Mouse (Mus musculus) MEL (cell line): Measurements from ENCODE around the gene Csrnp1. TPM values are rescaled to one million over a fixed set of nuclear protein-coding genes. Genes with fewer than 3 reads are reported as not detected.
A peak's percentile ranks its signal among the peaks of the same experiment; 100 is the strongest.

Experiments used
- DNase-seq: peaks from one replicate; pipeline ENCODE4 v3.0.0; 2011; ENCODE audit warnings: low read depth, low spot score
- H3K27ac ChIP-seq: 2 replicates; pipeline ENCODE4 v1.5.1; 2012; ENCODE audit warnings: low read depth, mild to moderate bottlenecking, control low read depth, low read length, moderate library complexity; ENCODE audit not compliant: control insufficient read depth
- H3K27me3 ChIP-seq, 2 experiments: fragments of 150-350 bp in 1 of 2; sonication (generic) in 1 of 2; 2 replicates each; pipeline ENCODE4 v1.6.1; 2012; ENCODE audit warnings: low read length in 2 of 2, mild to moderate bottlenecking in 2 of 2, improper control_type of control experiment in 1 of 2, moderate library complexity in 1 of 2; ENCODE audit not compliant: insufficient read depth in 2 of 2, control insufficient read depth in 1 of 2
- H3K36me3 ChIP-seq, 2 experiments: 2 replicates each; pipeline ENCODE4 v1.6.1; 2012 to 2014; ENCODE audit warnings: low read length in 2 of 2, improper control_type of control experiment in 1 of 2, inconsistent platforms in 1 of 2, mild to moderate bottlenecking in 1 of 2; ENCODE audit not compliant: insufficient read depth in 2 of 2, control insufficient read depth in 1 of 2
- H3K4me1 ChIP-seq, 2 experiments: fragments of 150-350 bp in 1 of 2; sonication (generic) in 1 of 2; 2 replicates each; pipeline ENCODE4 v1.6.1; 2012; ENCODE audit warnings: low read length in 2 of 2, improper control_type of control experiment in 1 of 2, mild to moderate bottlenecking in 1 of 2; ENCODE audit not compliant: insufficient read depth in 2 of 2, control insufficient read depth in 1 of 2
- H3K4me3 ChIP-seq, 2 experiments: fragments of 150-350 bp in 1 of 2; sonication (generic) in 1 of 2; 2 replicates each; pipeline ENCODE4 v1.5.1; 2012; ENCODE audit warnings: low read depth in 2 of 2, low read length in 2 of 2, mild to moderate bottlenecking in 2 of 2, moderate library complexity in 2 of 2, control low read depth in 1 of 2, improper control_type of control experiment in 1 of 2; ENCODE audit not compliant: control insufficient read depth in 1 of 2, insufficient read depth in 1 of 2
- H3K79me2 ChIP-seq: 2 replicates; pipeline ENCODE4 v1.6.1; 2012; ENCODE audit warnings: mild to moderate bottlenecking, low read length, moderate library complexity; ENCODE audit not compliant: control insufficient read depth, poor library complexity, insufficient read depth
- H3K9ac ChIP-seq: 2 replicates; pipeline ENCODE4 v1.6.1; 2012; ENCODE audit warnings: low read depth, mild to moderate bottlenecking, control low read depth, low read length, moderate library complexity; ENCODE audit not compliant: control insufficient read depth, poor library complexity, severe bottlenecking
- H3K9me3 ChIP-seq: fragments of 150-350 bp; sonication (generic); replicated peaks from 2 replicates; pipeline ENCODE4 v1.6.1; 2012; ENCODE audit warnings: mild to moderate bottlenecking, low read length, improper control_type of control experiment, moderate library complexity; ENCODE audit not compliant: insufficient read depth
- BHLHE40 ChIP-seq: IDR thresholded peaks from 2 replicates; pipeline ENCODE4 v1.6.1; 2012; ENCODE audit warnings: low read depth, mild to moderate bottlenecking, inconsistent platforms, low read length, improper control_type of control experiment, borderline replicate concordance
- EP300 ChIP-seq, 2 experiments: IDR thresholded peaks; 2 replicates each; pipeline ENCODE4 v1.6.1; 2011; ENCODE audit warnings: improper control_type of control experiment in 2 of 2, low read length in 2 of 2, low read depth in 1 of 2, mild to moderate bottlenecking in 1 of 2
- JUND ChIP-seq: IDR thresholded peaks from 2 replicates; pipeline ENCODE4 v1.6.1; 2011; ENCODE audit warnings: low read depth, mild to moderate bottlenecking, improper control_type of control experiment, low read length
- MEF2A ChIP-seq: IDR thresholded peaks from 2 replicates; pipeline ENCODE4 v1.6.1; 2014; ENCODE audit warnings: low read depth, mild to moderate bottlenecking, inconsistent platforms, low read length, improper control_type of control experiment; ENCODE audit not compliant: poor library complexity, insufficient replicate concordance, severe bottlenecking; ENCODE audit errors: extremely low read depth
- POLR2A ChIP-seq, 2 experiments: IDR thresholded peaks; 2 replicates each; pipeline ENCODE4 v1.6.1; 2011 to 2012; ENCODE audit warnings: low read length in 2 of 2, mild to moderate bottlenecking in 2 of 2, control low read depth in 1 of 2, improper control_type of control experiment in 1 of 2, low read depth in 1 of 2, moderate library complexity in 1 of 2; ENCODE audit not compliant: control insufficient read depth in 1 of 2, insufficient read depth in 1 of 2, poor library complexity in 1 of 2
- UBTF ChIP-seq: IDR thresholded peaks from 2 replicates; pipeline ENCODE4 v1.6.1; 2012; ENCODE audit warnings: low read depth, mild to moderate bottlenecking, inconsistent platforms, low read length, improper control_type of control experiment, moderate library complexity, borderline replicate concordance; ENCODE audit not compliant: insufficient read depth
- USF1 ChIP-seq: IDR thresholded peaks from 2 replicates; pipeline ENCODE4 v1.6.1; 2014; ENCODE audit warnings: low read depth, mild to moderate bottlenecking, inconsistent platforms, low read length, improper control_type of control experiment, moderate library complexity
- USF2 ChIP-seq, 2 experiments: IDR thresholded peaks; 2 replicates each; pipeline ENCODE4 v1.6.1; 2011 to 2012; ENCODE audit warnings: improper control_type of control experiment in 2 of 2, low read length in 2 of 2, borderline replicate concordance in 1 of 2, inconsistent platforms in 1 of 2, low read depth in 1 of 2, mild to moderate bottlenecking in 1 of 2; ENCODE audit not compliant: insufficient read depth in 1 of 2
- ZKSCAN1 ChIP-seq: IDR thresholded peaks from 2 replicates; pipeline ENCODE4 v1.6.1; 2012; ENCODE audit warnings: low read depth, mild to moderate bottlenecking, inconsistent platforms, low read length, improper control_type of control experiment, moderate library complexity
- polyA plus RNA-seq, 2 experiments: library from polyadenylated mRNA; stranded (reverse) in 1 of 2; unstranded in 1 of 2; fragments of >175 nt in 1 of 2; fragments of >200 nt in 1 of 2; gene quantifications; 2 replicates each; pipeline versions ENCODE4 v1.2.1 to v1.2.4; 2012; ENCODE audit warnings: low replicate concordance in 2 of 2, low read depth in 1 of 2; ENCODE audit not compliant: insufficient read length in 2 of 2, insufficient read depth in 1 of 2, missing spikeins in 1 of 2
- total RNA-seq: library from RNA; depleted of rRNA; stranded (reverse); fragments of 300-350 nt; gene quantifications from 2 replicates; pipeline ENCODE4 v1.2.3, GENCODE M21; 2012

The Csrnp1 gene
- total and polyA plus RNA-seq, 3 experiments: 3.7 to 8.1 TPM; not detected in 1

DNA sequence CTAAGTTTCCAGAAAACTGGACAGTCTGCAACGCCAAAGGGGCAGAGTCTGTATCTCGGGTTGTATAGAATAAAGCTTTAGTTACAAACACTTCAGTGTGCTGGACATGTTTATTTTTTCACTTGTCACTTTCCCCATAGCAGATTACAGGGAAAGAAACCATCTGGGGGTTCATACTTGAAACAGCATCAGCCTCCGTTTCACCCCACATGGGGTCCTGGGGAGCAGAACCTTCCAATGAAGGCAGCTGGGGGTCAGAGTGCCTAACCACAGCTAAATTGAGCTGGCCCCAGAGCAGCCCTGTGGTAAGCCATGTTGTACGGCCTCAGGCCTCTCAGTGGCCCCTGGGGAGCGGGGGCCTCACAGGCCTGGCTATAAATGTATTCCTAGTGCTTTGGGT lies 58.0 kb downstream of the Csrnp1 start:
- DNase-seq: no peak
- TF ChIP-seq UBTF (no peak), EP300 (IDR thresholded peaks at IDR 0.05; ENCODE audit: low read depth in 1 of 2, low read length in 2 of 2) (no peak), JUND (no peak), POLR2A (IDR thresholded peaks at IDR 0.05; ENCODE audit: control insufficient read depth in 1 of 2, insufficient read depth in 1 of 2, low read depth in 1 of 2, low read length in 2 of 2, poor library complexity in 1 of 2) (no peak), BHLHE40 (no peak)
- no peak overlapping the region for H3K4me3 ChIP-seq
- no peaks in the 10 kb centered on the region for H3K9me3 ChIP-seq
- H3K27ac ChIP-seq: no peak overlapping the region
- H3K79me2 ChIP-seq: no peaks in the 10 kb centered on the region
- peaks cover 0 to 2% of the 10 kb centered on the region in 2 experiments; a peak in 2 of 4 replicates for H3K36me3 ChIP-seq
- no peaks in the 10 kb centered on the region for H3K27me3 ChIP-seq
- H3K4me1 ChIP-seq: no peaks in the 10 kb centered on the region
- no peak overlapping the region for H3K9ac ChIP-seq

DNA sequence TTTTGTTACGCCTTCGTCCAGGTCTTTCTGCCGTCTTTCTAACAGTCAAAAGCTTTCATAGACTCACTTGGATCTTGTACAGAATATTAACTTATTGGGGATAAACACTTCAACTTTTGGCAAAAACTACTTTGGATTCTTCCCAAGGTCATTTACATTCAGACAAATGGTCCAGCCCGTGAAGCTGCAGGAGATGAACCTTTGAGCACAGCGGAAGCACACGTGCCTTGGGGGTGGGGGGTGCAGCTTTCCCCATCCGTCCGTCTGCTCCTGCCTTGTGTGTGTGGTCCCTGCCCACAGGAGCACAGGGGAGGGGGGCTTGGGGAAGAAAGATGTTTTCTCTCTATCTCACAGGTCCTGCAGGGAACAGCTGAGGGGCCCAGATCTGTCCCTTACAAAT lies 58.7 kb downstream of the Csrnp1 start:
- Histone ChIP-seq H3K27me3 (no peaks in the 10 kb centered on the region), H3K9me3 (no peaks in the 10 kb centered on the region), H3K79me2 (no peaks in the 10 kb centered on the region), H3K9ac (no peak overlapping the region), H3K4me1 (no peaks in the 10 kb centered on the region), H3K4me3 (no peak overlapping the region), H3K27ac (no peak overlapping the region)
- DNase-seq: no peak
- TF ChIP-seq JUND (no peak), USF1 (no peak), USF2 (IDR thresholded peaks at IDR 0.05; ENCODE audit: borderline replicate concordance in 1 of 2, insufficient read depth in 1 of 2, low read depth in 1 of 2, low read length in 2 of 2) (no peak), POLR2A (IDR thresholded peaks at IDR 0.05; ENCODE audit: control insufficient read depth in 1 of 2, insufficient read depth in 1 of 2, low read depth in 1 of 2, low read length in 2 of 2, poor library complexity in 1 of 2) (0 out of 4 replicates have a peak, but pooled peaks of 1 of the 2 experiments have one; percentile 1), MEF2A (no peak)
- TF ChIP-seq, all 39 proteins: peak for 1
- H3K36me3 ChIP-seq: peaks cover 0 to 2% of the 10 kb centered on the region in 2 experiments; a peak in 2 of 4 replicates

DNA sequence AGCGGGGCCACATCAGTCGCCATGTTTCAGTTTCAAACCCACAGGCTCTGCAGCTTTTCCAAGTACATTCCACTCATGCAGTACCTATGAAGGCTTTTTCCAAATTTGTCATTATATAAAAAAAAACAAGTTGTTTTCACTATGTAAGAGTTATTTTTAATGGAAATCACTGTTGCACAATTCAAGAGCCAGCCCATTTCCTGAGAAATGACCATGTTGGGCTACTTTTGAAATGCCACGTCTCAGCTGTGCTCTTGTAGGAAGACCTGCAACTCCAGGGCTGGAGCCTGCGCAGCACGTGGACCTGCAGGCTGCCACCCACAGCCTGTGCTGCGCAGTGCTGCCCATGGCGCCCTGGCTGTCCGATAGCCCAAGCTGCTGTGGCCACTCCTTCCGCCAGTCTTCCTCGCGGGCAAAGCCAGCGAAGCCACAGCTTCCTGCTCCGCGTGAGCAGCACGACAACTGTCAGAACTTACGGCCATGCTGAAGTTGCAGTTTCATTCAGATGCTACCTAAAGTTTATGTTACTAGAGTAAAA lies 59.3 kb downstream of the Csrnp1 start:
- H3K4me1 ChIP-seq: no peaks in the 10 kb centered on the region
- H3K79me2 ChIP-seq: no peaks in the 10 kb centered on the region
- no peaks in the 10 kb centered on the region for H3K9me3 ChIP-seq
- no peaks in the 10 kb centered on the region for H3K27me3 ChIP-seq
- no peak overlapping the region for H3K9ac ChIP-seq
- DNase-seq: no peak
- H3K27ac ChIP-seq: no peak overlapping the region
- peaks cover 0 to 2% of the 10 kb centered on the region in 2 experiments; a peak in 2 of 4 replicates for H3K36me3 ChIP-seq
- TF ChIP-seq POLR2A (IDR thresholded peaks at IDR 0.05; ENCODE audit: control insufficient read depth in 1 of 2, insufficient read depth in 1 of 2, low read depth in 1 of 2, low read length in 2 of 2, poor library complexity in 1 of 2) (0 out of 4 replicates have a peak, but pooled peaks of 1 of the 2 experiments have one; percentile 3), ZKSCAN1 (no peak)
- no peak overlapping the region for H3K4me3 ChIP-seq
